Mouse (Mus musculus) kidney, embryonic 14.5 days (tissue): ENCODE results near the gene Tgfb1. TPM values are rescaled to one million over a fixed set of nuclear protein-coding genes. Genes with fewer than 3 reads are reported as not detected.
"Not testable (repeated sequence)": the region's sequence is repeated elsewhere in the genome, so short reads cannot be mapped to it uniquely, and the experiment has no call there.

Experiments used
- ATAC-seq: fragments of 200-750 bp; cut with Nextera tagmentation; 2 replicates; pipeline ENCODE4 v1.8.0; 2017; ENCODE audit warnings: moderate number of reproducible peaks, mild to moderate bottlenecking, moderate TSS enrichment, moderate library complexity; ENCODE audit not compliant: low FRiP score, low TSS enrichment
- H3K27ac ChIP-seq: fragments of 300-500 bp; sonication (generic); 2 replicates; pipeline ENCODE4 v1.5.1; 2014; ENCODE audit warnings: low read depth, mild to moderate bottlenecking, low read length, moderate library complexity, mixed read lengths
- H3K27me3 ChIP-seq: fragments of 300-500 bp; sonication (generic); 2 replicates; pipeline ENCODE4 v1.6.1; 2014; ENCODE audit warnings: mild to moderate bottlenecking, low read length; ENCODE audit not compliant: control insufficient read depth, insufficient read depth
- H3K36me3 ChIP-seq: fragments of 300-500 bp; sonication (generic); 2 replicates; pipeline ENCODE4 v1.6.1; 2014; ENCODE audit warnings: low read length, mixed read lengths; ENCODE audit not compliant: control insufficient read depth, insufficient read depth
- H3K4me1 ChIP-seq: fragments of 300-500 bp; sonication (generic); 2 replicates; pipeline ENCODE4 v1.6.1; 2014; ENCODE audit warnings: low read length, mixed read lengths; ENCODE audit not compliant: control insufficient read depth, insufficient read depth
- H3K4me2 ChIP-seq: fragments of 300-500 bp; sonication (generic); replicated peaks from 2 replicates; pipeline ENCODE4 v1.6.1; 2014; ENCODE audit warnings: low read depth, mild to moderate bottlenecking, low read length
- H3K4me3 ChIP-seq: fragments of 300-500 bp; sonication (generic); 2 replicates; pipeline ENCODE4 v1.5.1; 2014; ENCODE audit warnings: mild to moderate bottlenecking, low read length
- H3K9ac ChIP-seq: fragments of 300-500 bp; sonication (generic); 2 replicates; pipeline ENCODE4 v1.6.1; 2014; ENCODE audit warnings: low read depth, mild to moderate bottlenecking, low read length, moderate library complexity
- H3K9me3 ChIP-seq: fragments of 300-500 bp; sonication (generic); 2 replicates; pipeline ENCODE4 v1.6.1; 2016; ENCODE audit warnings: low read length; ENCODE audit not compliant: control insufficient read depth
- WGBS: fragments of 180-500 bp; shearing (Covaris S2); extraction: QIAGEN DNeasy Blood & Tissue Kit; methylation state at CpG from one replicate; pipeline ENCODE4 v1.1.7; 2014; 5-methylcytosine and 5-hydroxymethylcytosine counted together
- polyA plus RNA-seq: library from polyadenylated mRNA; unstranded; fragments of >200 nt; fragmentation: Nextera tagmentation; extraction: Ambion mirVana; gene quantifications from 2 replicates; pipeline ENCODE4 v1.2.1, GENCODE M21; 2014

Tgfb1 gene
- polyA plus RNA-seq, 1 experiment from 2014 or later, result 5.1 TPM

DNA sequence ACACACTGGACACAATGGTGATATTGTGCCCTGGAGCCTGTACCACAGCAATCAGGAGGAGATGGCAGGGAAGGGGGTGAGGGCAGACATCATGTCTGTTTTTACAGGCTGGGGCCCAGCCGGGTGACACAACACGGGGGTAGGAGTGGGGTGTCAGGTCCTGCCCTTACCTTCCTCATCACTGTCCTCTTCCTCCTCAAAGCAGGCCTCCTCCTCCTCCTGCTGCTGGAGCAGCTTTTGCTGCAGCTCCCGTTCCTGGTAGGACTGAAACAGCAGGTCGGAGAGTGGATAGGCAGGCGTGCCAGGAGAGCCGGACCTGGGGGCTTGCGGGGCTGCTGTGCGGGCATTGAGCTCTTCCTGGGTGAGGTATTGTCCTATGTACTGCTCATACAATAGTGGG lies 27.8 kb downstream of the Tgfb1 start:
- H3K4me2 ChIP-seq, result no peak overlapping the region
- H3K27me3 ChIP-seq, result no peaks in the 10 kb centered on the region
- no peaks in the 10 kb centered on the region for H3K9me3 ChIP-seq
- no peak overlapping the region for H3K27ac ChIP-seq
- no peak for ATAC-seq
- 93% methylated on average over 8 of the region's 8 CpGs for WGBS
- peaks cover 43% of the 10 kb centered on the region for H3K36me3 ChIP-seq
- peaks cover 25% of the 10 kb centered on the region for H3K4me1 ChIP-seq
- no peak overlapping the region for H3K4me3 ChIP-seq
- no peak overlapping the region for H3K9ac ChIP-seq

DNA sequence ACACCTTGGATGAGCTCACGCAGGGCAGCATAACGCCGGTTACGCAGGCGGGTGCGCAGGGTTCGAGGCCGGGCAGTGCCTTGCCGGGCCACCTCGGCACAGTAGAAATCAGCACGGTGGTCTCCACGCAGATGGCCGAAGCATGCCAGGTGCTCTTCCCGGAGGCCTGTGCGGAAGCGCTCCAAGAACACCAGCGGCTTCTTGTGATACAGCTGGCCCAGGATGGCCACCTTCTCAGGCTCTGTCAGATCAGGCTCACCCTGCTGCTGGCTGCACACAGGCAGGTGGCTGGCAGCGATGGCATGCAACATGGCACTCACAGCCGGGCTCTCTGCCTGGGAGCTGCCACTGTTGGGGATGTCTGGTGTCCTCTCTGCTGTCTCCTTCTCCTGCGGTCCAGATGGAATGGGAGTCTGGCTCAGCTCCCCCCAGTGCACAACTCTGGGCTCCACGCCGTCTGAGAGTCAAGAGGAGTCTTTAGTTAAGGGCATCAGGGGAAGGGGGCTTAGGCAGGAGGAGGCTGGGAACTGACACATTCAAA lies 29.0 kb downstream of the Tgfb1 start:
- peaks cover 19% of the 10 kb centered on the region for H3K4me1 ChIP-seq
- H3K27me3 ChIP-seq, result no peaks in the 10 kb centered on the region
- WGBS, result 96% methylated on average over 22 of the region's 22 CpGs
- H3K9me3 ChIP-seq, result no peaks in the 10 kb centered on the region
- H3K4me2 ChIP-seq, result no peak overlapping the region
- ATAC-seq, result no peak
- H3K4me3 ChIP-seq, result no peak overlapping the region
- H3K9ac ChIP-seq, result no peak overlapping the region
- no peak overlapping the region for H3K27ac ChIP-seq
- H3K36me3 ChIP-seq, result peaks cover 51% of the 10 kb centered on the region

- ATAC-seq, result no peak
- Histone ChIP-seq H3K9ac (peak overlapping the region; percentile 44; the same call in 1 of the 2 replicates), H3K36me3 (peaks cover 64% of the 10 kb centered on the region), H3K27ac (no peak overlapping the region), H3K27me3 (no peaks in the 10 kb centered on the region), H3K4me1 (peaks cover 13% of the 10 kb centered on the region), H3K9me3 (no peaks in the 10 kb centered on the region), H3K4me3 (peak overlapping the region; percentile 70; the same call in 1 of the 2 replicates), H3K4me2 (peak overlapping the region; percentile 82)
- WGBS, result 94% methylated on average over 3 of the region's 3 CpGs
Observed at GRCm38 (mm10) chr7:25717478-25717877, 30.7 kb downstream of the Tgfb1 start.

DNA sequence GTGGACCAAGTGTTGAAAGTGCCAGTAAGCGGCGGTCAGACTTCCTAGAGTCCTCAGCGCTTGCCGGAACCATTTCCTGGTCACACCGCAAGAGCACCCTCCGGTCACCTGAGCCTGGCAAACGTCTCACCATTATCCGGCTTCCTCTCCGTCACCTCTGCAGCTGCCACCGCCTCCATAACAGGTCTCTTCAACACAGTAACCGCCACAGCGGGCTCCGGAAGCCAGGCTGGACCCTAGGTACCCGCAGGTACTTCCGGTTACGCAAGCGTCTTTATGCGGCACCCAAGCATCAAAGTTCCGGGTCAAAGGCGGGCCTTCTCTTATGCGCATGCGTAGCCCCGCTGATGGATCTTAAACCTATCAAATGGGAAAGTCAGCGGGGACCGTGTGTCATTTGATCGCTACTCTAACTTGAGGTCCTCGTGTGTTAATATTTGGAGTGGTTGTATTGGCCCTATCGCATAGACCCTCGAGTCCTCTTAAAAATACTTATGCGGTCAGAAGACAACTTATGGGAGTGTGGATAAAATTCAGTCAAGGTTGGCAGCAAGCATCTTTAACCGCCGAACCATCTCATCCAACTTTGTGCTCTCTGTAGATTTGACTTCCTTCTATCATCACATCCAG lies 32.1 kb downstream of the Tgfb1 start, which contains the start of gene Ccdc97:
Gene Ccdc97 (minus strand): TSS at position 301 of the 630 bp plus-strand sequence.
- Histone ChIP-seq H3K9me3 (no peaks in the 10 kb centered on the region), H3K27ac (peak within 1 kb of the TSS; percentile 84), H3K4me3 (peak within 1 kb of the TSS; percentile 70), H3K36me3 (peaks cover 64% of the 10 kb centered on the region), H3K4me1 (peaks cover 13% of the 10 kb centered on the region), H3K9ac (peak within 1 kb of the TSS; percentile 71), H3K27me3 (no peaks in the 10 kb centered on the region), H3K4me2 (peak within 1 kb of the TSS; percentile 82)
- peak; percentile 84 for ATAC-seq
- WGBS, result 5% methylated on average over 32 of the region's 32 CpGs

GRCm38 (mm10) chr7:25719761-25720610 lies 33.2 kb downstream of the Tgfb1 start:
- WGBS, result 66% methylated on average over 10 of the region's 10 CpGs
- peak; percentile 36; the same call in 1 of the 2 replicates for ATAC-seq

DNA sequence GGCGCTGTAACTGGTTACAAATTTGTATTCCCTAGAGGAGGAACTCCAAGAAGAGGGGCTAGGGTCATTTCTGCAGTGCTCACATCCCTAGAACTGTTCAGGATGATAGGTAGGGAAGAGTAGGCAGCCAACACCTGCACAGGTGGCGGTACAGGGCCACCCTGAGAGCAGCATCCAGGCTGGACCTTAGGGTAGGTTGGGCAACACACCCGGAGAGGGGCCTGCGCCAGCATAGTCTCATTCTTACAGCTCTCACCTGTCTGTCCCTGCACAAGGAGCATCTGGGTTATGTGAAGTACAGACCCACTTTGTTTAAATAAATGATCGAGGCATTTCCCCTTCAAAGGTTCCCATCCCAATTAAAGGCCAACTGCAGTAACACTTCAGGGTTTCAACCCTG lies 34.0 kb downstream of the Tgfb1 start:
- no peak for ATAC-seq
- H3K36me3 ChIP-seq, result peaks cover 64% of the 10 kb centered on the region
- 95% methylated on average over 5 of the region's 5 CpGs for WGBS

More at GRCm38 (mm10) chr7:25719761-25720610, 33.2 kb downstream of the Tgfb1 start:
- Histone ChIP-seq H3K4me1 (peaks cover 13% of the 10 kb centered on the region), H3K9me3 (no peaks in the 10 kb centered on the region), H3K27me3 (no peaks in the 10 kb centered on the region), H3K4me3 (no peak overlapping the region), H3K36me3 (peaks cover 64% of the 10 kb centered on the region), H3K9ac (no peak overlapping the region), H3K27ac (no peak overlapping the region; the same call in 1 of the 2 replicates), H3K4me2 (no peak overlapping the region)

DNA sequence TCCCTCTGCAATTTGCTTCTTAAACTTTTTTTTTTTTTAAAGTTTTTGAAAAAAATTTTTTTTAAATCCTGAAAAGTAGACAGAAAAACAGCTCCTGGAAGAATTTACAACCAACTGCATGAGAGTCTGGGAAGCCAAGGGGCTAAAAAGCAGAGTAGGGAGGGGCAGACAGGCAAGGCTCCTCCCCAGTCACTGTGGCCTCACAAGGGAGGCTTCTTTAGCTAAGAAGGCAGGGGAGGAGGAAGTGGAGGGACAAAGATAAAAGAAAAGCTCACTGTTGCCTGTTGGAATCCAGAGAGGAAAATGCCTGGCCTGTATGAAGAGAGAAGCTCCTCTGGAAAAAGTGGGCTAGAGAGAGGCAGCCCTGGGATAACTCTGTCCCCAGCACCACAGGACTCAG lies 35.0 kb downstream of the Tgfb1 start:
- H3K27ac ChIP-seq, H3K4me3 ChIP-seq, ATAC-seq, H3K27me3 ChIP-seq, H3K9ac ChIP-seq, H3K9me3 ChIP-seq, H3K4me2 ChIP-seq: not testable (repeated sequence)
- peaks cover 66% of the 10 kb centered on the region for H3K36me3 ChIP-seq
- H3K4me1 ChIP-seq, result peaks cover 13% of the 10 kb centered on the region

More for the DNA sequence above, 34.0 kb downstream of the Tgfb1 start:
- no peak overlapping the region for H3K27ac ChIP-seq
- H3K9ac ChIP-seq, result no peak overlapping the region
- H3K9me3 ChIP-seq, result no peaks in the 10 kb centered on the region
- H3K4me1 ChIP-seq, result peaks cover 13% of the 10 kb centered on the region
- H3K4me3 ChIP-seq, result no peak overlapping the region
- no peaks in the 10 kb centered on the region for H3K27me3 ChIP-seq
- no peak overlapping the region for H3K4me2 ChIP-seq

DNA sequence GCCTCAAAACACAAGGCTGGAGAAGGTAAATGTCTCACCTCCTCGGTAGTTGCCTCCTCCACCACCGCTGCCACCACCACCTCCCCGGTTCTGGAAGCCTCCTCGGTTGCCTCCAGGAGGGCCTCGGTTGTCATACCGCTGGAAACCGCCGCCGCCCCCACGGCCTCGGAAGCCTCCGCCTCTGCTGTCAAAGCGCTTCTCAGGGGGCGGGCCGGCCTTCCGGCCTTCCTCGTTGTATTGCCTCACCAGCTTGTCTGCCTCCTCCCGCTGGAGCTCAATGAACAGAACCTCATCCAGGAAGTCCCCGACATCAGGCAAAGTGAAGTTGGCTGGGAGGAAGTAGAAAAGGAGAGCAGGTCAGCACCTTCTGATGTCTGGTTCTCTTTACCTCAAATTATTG lies 39.1 kb downstream of the Tgfb1 start:
- no peaks in the 10 kb centered on the region for H3K27me3 ChIP-seq
- no peak overlapping the region for H3K4me3 ChIP-seq
- ATAC-seq, result no peak
- no peaks in the 10 kb centered on the region for H3K9me3 ChIP-seq
- H3K9ac ChIP-seq, result no peak overlapping the region
- H3K27ac ChIP-seq, result no peak overlapping the region
- peaks cover 97% of the 10 kb centered on the region for H3K36me3 ChIP-seq
- 80% methylated on average over 19 of the region's 19 CpGs for WGBS
- no peak overlapping the region for H3K4me2 ChIP-seq
- H3K4me1 ChIP-seq, result no peaks in the 10 kb centered on the region

- no peak for ATAC-seq
- H3K4me1 ChIP-seq, result no peaks in the 10 kb centered on the region
- no peaks in the 10 kb centered on the region for H3K27me3 ChIP-seq
- WGBS, result 88% methylated on average over 5 of the region's 5 CpGs
- H3K9ac ChIP-seq, result no peak overlapping the region
- peaks cover 98% of the 10 kb centered on the region for H3K36me3 ChIP-seq
- no peak overlapping the region for H3K27ac ChIP-seq
- no peak overlapping the region for H3K4me2 ChIP-seq
- no peak overlapping the region for H3K4me3 ChIP-seq
- H3K9me3 ChIP-seq, result no peaks in the 10 kb centered on the region
Observed at GRCm38 (mm10) chr7:25727800-25728199, 41.0 kb downstream of the Tgfb1 start.
